Mouse (Mus musculus) left cerebral cortex, adult 8-10 months (tissue): ENCODE measurements at regions not wholly inside any gene's neighbourhood (a gene's known extent, or its start where the extent isn't known, plus 50 kb on each side); places are given as distances from the start of the nearest gene placed in this dataset.

Experiments
- DNase-seq, 2 experiments: peaks; one replicate each; pipeline ENCODE4 v3.0.0; 2022; ENCODE audit warnings: low spot score in 2 of 2

DNA sequence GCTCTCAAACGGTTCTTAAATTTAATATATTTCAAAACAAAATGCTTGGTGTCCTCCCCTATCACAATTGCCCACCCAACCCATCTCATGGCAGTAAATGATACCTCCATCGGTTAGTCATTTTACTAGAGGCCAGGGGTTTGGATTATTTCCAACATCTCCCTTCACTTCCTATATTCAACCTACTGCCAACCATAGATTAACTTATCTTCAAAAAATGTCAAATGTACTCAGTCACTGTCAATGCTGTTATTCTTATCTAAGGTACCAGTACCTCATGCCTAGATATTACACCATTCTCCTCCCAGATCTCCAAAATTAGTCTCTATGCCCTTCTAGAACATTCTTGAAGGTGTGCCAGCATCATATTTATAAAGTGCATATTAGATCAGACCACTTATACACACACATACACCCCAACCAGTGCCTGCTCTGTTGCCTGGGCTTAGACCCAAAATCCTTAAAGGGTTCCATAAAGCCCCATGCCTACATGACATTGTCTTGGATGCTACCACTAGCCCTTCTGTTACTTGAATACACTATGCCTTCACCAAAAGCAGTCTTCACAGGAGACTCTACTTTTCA is 183.4 kb upstream of the Cadm1 start:
- no peak for DNase-seq

DNA sequence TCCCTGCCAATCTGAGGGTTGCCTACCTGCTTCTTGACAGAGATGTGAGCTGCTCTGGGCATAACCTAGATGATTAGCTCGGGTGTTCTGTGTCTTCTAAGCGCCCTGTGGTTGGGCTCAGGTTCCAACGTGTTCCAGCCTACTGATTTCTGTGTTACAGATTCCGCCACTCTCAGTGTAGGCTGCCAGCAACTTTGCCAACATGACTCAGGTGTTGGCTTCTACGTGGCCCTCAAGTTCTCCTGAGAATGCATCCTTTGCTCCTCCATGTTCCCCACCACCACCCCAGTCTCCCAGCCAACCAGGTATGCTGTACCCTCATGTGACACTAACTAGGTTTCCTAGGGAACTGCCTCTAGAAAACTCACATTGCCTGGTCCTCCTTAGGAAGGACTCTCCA is 179.7 kb upstream of the Cadm1 start:
- no peak for DNase-seq

- DNase-seq = no peak
These were observed 178.9 kb upstream of the Cadm1 start for GRCm38 (mm10) chr9:47351036-47351435.

GRCm38 (mm10) chr9:47353017-47353416 is 177.0 kb upstream of the Cadm1 start:
- no peak for DNase-seq

DNA sequence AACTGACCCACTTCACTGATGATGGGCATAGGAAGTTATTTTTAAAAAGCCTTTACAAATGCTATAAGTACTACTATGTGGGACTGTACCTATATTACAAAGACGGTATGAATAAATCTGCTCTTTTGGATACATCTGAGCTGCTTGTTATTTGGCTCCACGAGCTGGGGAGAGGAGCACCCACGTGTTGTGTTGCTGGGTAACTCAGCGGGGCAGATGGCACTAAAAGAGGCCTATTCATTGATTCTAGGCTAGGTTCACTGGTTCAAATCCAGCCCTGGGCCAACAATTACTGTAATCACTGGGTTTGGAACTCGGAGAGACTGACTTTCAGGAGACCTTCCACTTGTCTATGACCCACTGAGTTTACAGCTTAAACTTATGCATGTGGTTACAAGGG is 176.0 kb upstream of the Cadm1 start:
- no peak for DNase-seq

DNA sequence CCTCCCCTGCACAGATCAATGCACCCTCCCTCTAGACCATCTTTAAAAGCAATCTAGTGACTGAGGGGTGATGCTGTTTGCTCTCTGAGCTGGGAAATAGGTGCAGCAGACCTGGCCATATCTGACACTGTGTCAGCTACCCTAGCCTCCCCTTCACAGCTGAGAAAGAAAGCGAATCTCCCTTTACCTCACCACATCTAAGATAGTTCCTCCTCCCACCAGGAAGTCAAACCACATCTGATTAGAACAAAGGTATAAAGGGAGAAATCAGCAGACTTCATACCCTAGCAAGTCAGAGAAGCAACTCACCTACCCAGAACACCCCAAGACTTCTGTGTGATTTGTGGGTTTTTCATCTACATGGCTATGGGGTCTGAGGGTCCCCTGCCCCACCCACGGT is 175.6 kb upstream of the Cadm1 start:
- DNase-seq = no peak

GRCm38 (mm10) chr9:47354866-47355265 is 175.1 kb upstream of the Cadm1 start:
- DNase-seq = peak in 1 of 2 experiments; percentile 55

- DNase-seq = peak in 1 of 2 experiments; percentile 34
These were observed 172.1 kb upstream of the Cadm1 start for GRCm38 (mm10) chr9:47357756-47358399.

GRCm38 (mm10) chr9:47358400-47358767 is 171.6 kb upstream of the Cadm1 start:
- no peak for DNase-seq

- no peak for DNase-seq
These were observed 166.9 kb upstream of the Cadm1 start for GRCm38 (mm10) chr9:47363086-47363485.

GRCm38 (mm10) chr9:47364762-47365161 is 165.2 kb upstream of the Cadm1 start:
- DNase-seq = no peak

DNA sequence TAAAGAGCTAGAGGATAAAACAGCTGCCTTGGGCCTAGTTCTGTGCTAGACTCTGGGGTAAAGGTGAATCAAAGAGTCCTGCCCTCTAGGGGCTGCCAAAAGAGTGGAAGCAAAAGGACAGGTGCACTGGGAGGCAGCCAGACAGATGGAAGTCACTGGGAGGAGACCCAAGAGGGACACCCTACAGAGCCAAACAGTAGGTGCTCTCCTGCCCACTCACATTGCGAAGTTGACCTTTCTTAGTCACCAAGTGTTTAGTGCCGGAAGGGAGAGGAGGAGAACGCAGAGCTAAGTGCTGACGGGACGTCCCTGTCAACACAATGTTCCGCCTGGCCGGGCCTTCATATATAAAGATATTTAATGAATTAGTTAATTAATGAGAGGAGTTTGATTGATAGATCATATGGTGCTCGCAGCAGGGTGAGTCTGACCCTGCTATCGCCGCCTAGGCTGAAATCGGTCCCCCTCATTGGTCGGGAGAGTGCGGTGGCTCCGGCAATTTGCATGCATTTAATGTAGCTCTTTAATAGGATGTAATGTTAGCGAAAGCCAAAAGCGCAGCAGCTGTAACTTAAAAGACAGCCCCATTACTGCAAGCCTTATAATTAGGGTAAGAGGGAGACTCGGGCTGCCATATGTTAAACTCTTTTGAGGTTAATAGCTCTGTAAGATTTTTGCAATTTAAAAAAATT is 162.6 kb upstream of the Cadm1 start:
- DNase-seq = no peak

DNA sequence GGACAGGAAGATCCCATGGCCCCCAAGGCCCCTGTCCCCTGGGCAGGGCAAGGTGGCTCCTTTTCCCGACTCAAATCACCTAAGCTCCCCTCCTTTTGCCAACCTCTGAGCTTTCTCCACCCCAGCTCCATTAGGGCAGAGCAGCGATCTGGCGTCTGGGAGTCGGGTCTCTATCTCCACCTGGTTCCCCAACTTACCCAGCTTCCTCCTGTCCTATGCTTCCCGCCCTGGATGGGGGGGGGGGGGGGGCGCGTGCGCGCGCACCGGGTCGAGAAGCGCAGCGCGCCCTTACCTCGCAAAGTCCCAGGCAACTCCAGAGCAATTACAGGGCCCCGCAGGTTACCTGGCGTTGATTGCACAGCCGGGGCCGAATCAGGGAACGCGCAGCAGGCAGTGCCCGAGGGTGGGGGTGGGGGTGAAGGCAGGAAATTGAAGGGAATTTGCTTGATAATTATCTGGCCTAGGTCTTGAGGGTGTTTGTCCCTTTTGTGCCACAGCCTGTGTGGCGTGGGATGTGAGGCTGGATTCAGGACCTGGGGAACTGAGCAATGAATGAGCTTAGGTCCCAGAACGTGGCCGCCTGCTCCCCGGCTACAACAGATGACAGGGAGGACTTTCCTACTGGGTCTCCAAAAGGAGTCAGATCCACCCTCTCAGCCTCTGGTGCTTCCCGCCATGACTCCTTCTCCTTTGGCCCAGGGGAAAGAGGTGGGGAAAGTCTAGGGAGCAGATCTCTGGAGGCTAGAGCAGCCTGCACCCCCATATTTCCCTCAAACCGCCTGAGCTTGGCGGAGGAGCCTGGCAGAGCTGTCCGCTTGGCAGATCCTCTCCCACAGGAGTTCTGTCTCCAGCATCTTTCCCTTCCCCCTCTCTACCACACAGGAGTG is 161.7 kb upstream of the Cadm1 start:
- no peak for DNase-seq

GRCm38 (mm10) chr9:47372296-47372695 is 157.7 kb upstream of the Cadm1 start:
- DNase-seq = no peak

GRCm38 (mm10) chr9:47374086-47374485 is 155.9 kb upstream of the Cadm1 start:
- DNase-seq = no peak

- no peak for DNase-seq
These were observed 153.3 kb upstream of the Cadm1 start for GRCm38 (mm10) chr9:47376645-47377044.

DNA sequence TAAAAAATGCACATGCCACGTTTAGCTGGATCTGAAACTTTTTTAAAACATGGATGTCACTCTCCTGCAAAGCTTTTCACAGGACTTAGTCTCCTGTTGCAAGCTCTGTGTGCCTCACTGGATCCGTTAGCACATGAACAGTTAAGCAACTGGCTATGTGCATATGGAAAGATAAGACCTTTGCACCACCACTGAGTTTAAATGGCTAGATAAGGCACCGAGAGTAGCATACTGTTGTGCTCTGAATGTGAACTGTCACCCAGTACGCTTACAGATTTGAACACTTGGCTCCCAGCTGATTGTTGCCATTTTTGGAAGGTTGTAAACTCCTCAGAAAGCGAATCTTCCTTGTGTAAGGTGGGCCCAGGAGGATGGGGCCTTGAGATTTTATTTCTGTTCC is 151.4 kb upstream of the Cadm1 start:
- no peak for DNase-seq

- no peak for DNase-seq
These were observed 149.6 kb upstream of the Cadm1 start for GRCm38 (mm10) chr9:47380361-47380760.

DNA sequence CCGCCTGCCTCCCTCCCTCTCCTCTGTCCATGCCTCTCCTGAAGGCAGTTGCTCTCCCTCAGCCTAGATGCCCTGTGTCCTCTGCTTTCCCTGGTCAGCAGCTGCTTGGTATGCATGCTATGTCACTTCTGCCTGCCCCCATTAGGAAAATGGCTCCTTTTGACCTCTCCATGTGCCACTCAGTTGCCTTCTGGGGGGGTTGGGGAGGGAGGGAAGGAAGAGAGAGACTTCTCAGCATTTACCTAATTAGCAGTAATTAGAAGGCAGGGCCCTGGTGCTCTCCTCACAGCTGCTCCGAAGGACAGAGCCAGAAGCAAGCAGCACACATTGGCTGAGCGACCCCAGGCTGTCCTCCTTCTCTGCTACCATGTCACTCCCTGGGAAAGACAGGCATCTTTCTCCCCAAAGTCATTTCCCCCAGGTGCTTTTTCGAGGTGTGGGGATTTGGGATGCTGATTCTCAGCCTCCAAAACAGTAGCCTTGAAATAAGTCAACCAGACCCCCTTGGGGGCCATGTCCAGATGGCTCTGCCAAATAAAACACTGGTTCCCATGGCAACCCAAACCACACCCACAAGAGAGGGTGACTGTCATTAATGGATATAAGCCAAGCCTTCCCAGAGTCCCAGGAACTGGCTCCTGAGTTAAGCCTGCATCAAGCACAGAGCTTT is 145.7 kb upstream of the Cadm1 start:
- no peak for DNase-seq

GRCm38 (mm10) chr9:47386646-47387045 is 143.3 kb upstream of the Cadm1 start:
- no peak for DNase-seq

- DNase-seq = peak; percentile 14 to 65
These were observed 142.8 kb upstream of the Cadm1 start for GRCm38 (mm10) chr9:47387221-47387620.
